Mouse (Mus musculus): ENCODE measurements at regions not wholly inside any gene's neighbourhood (a gene's known extent, or its start where the extent isn't known, plus 50 kb on each side); places are given as distances from the start of the nearest gene placed in this dataset.
A peak's percentile ranks its signal among the peaks of the same experiment; 100 is the strongest.

GRCm38 (mm10) chr1:158124902-158125301 is 231.2 kb downstream of the Brinp2 start:
- H3K4me2 ChIP-seq (replicated peaks), result no peak overlapping the region
- no peak overlapping the region for H3K4me3 ChIP-seq
- ATAC-seq (replicated peaks), result no peak
- no peak overlapping the region for H3K9ac ChIP-seq (replicated peaks)
- H3K9me3 ChIP-seq, result no peaks in the 10 kb centered on the region
- H3K27ac ChIP-seq (replicated peaks), result no peak overlapping the region
- H3K27me3 ChIP-seq, result no peaks in the 10 kb centered on the region
- WGBS, result 79% methylated on average over 3 of the region's 3 CpGs
- no peaks in the 10 kb centered on the region for H3K36me3 ChIP-seq
- no peaks in the 10 kb centered on the region for H3K4me1 ChIP-seq

DNA sequence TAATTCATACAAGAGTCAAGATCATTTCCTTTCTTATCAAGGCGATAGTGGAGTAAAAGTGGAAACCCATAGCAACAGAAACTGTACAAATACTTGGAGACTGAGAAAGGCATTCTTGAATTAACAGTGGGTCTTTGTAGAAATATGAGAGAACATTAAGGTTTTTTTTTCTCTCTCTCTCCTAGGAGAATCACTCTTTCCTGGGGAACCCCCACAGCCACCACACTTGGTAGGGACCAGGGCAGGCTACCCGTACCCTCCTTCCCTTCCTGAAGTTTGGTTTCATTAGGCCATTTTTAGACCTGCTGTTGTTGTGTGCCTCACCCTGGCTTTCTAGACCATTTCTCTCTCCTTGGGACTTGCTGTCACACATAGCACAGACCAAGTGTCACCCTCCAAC is 229.9 kb downstream of the Brinp2 start:
- Histone ChIP-seq H3K9me3 (no peaks in the 10 kb centered on the region), H3K27me3 (no peaks in the 10 kb centered on the region), H3K27ac (replicated peaks) (no peak overlapping the region), H3K4me3 (no peak overlapping the region), H3K4me2 (replicated peaks) (no peak overlapping the region), H3K4me1 (no peaks in the 10 kb centered on the region), H3K9ac (replicated peaks) (no peak overlapping the region), H3K36me3 (no peaks in the 10 kb centered on the region)
- WGBS, result 77% methylated on average over 2 of the region's 2 CpGs
- no peak for ATAC-seq (replicated peaks)

GRCm38 (mm10) chr1:158129243-158129770 is 226.8 kb downstream of the Brinp2 start:
- no peaks in the 10 kb centered on the region for H3K27me3 ChIP-seq
- H3K4me2 ChIP-seq (replicated peaks), result no peak overlapping the region
- no peaks in the 10 kb centered on the region for H3K4me1 ChIP-seq
- no peak overlapping the region for H3K9ac ChIP-seq (replicated peaks)
- 84% methylated on average over 3 of the region's 3 CpGs for WGBS
- H3K27ac ChIP-seq (replicated peaks), result no peak overlapping the region
- H3K4me3 ChIP-seq, result no peak overlapping the region
- H3K9me3 ChIP-seq, result no peaks in the 10 kb centered on the region
- no peaks in the 10 kb centered on the region for H3K36me3 ChIP-seq
- ATAC-seq (replicated peaks), result no peak

DNA sequence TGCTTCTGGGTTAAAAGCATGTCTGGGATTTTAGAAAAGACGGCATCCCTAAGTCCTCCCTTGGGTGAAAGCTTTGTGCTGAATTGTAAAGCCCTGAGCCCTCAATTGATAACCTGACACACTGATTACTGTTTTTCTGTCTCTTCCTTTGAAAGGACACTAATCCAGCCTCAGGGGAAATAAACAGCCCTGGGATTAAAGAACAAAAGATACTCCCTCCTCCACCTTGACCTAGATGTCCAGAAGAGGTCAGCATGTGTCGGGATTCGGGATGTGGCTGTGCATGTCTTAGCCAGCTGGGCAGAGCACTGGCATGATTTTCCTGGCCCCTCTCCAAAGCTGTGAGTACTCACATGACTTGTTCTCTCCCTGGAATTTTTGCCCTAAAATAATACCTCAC is 208.6 kb downstream of the Brinp2 start:
- 0 out of 2 replicates have a peak, but pooled peaks have one; percentile 32 for ATAC-seq (replicated peaks)
- H3K9me3 ChIP-seq, result no peaks in the 10 kb centered on the region
- no peak overlapping the region for H3K9ac ChIP-seq (replicated peaks)
- peaks cover 5% of the 10 kb centered on the region for H3K4me1 ChIP-seq
- H3K36me3 ChIP-seq, result no peaks in the 10 kb centered on the region
- H3K27me3 ChIP-seq, result no peaks in the 10 kb centered on the region
- WGBS, result 1% methylated on average over 3 of the region's 3 CpGs
- H3K4me2 ChIP-seq (replicated peaks), result no peak overlapping the region
- no peak overlapping the region for H3K27ac ChIP-seq (replicated peaks)
- no peak overlapping the region for H3K4me3 ChIP-seq

DNA sequence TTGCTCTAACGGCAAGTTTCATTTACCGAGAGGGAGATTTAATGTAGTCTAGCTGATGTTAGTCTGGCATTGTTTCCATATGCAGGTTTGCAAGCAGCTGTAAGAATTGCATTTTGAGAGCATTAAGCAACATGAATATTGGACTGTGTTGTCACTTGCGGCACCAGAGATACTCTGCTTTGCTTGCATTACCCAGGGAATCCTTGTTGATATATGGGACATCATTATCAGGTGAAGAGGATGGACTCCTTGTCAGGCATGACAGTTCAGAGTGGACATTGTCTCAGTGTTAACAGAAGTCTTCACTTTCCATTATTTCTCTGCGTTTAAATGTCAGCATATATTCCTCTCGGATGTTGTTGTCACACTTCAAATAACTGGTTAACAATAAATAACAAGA is 208.1 kb downstream of the Brinp2 start:
- no peak overlapping the region for H3K9ac ChIP-seq (replicated peaks)
- no peak overlapping the region for H3K4me2 ChIP-seq (replicated peaks)
- no peak for ATAC-seq (replicated peaks)
- 54% methylated on average over 5 of the region's 5 CpGs for WGBS
- no peak overlapping the region for H3K27ac ChIP-seq (replicated peaks)
- H3K4me3 ChIP-seq, result no peak overlapping the region
- no peaks in the 10 kb centered on the region for H3K9me3 ChIP-seq
- H3K36me3 ChIP-seq, result no peaks in the 10 kb centered on the region
- peaks cover 5% of the 10 kb centered on the region for H3K4me1 ChIP-seq
- no peaks in the 10 kb centered on the region for H3K27me3 ChIP-seq

DNA sequence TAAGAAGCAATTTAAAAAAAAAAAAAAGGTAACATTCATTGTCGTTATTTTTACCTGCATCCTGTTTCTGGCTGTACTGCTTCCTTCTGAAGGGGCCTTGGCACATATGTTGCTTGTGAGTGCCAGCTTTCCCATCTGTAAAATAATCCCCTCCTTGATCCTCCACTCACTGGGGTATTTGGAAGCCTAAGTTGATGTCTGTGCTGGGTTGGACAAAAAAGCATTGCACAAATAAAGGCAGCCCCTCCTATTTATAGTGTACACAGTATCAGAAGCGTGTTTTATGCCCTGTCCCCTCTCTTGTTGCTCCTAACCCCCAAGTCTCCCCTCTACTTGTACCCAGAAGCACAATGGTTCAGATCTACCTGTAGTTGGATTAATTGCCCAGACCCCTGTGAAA is 195.0 kb downstream of the Brinp2 start:
- Histone ChIP-seq H3K4me2 (replicated peaks) (no peak overlapping the region), H3K4me1 (peaks cover 12% of the 10 kb centered on the region), H3K27me3 (no peaks in the 10 kb centered on the region), H3K9ac (replicated peaks) (no peak overlapping the region), H3K9me3 (no peaks in the 10 kb centered on the region), H3K4me3 (no peak overlapping the region), H3K27ac (replicated peaks) (peak overlapping the region; percentile 31; the same call in 1 of the 2 replicates), H3K36me3 (no peaks in the 10 kb centered on the region)
- 28% methylated on average over 2 of the region's 2 CpGs for WGBS
- peak; percentile 51; the same call in 1 of the 2 replicates for ATAC-seq (replicated peaks)

DNA sequence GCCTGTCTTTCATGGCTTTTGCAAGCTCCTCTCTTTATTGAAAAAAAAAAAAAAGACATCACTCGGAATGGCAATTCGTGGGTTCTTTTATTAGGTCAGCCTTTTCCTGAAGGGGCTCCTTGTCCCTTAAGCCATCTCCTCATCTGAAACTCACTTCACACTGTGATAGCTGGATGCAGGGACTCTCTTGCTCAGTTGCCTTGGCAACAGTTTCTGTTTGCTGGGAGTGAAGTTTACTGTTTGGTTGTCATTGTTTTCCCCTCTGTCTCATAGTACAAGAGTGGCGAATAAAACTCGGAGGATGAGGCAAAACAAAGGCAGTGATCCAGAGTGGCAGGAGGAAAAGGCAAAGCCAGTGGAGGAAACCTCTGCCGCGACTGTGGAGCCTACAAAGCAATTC is 194.6 kb downstream of the Brinp2 start:
- Histone ChIP-seq H3K27me3 (no peaks in the 10 kb centered on the region), H3K4me1 (peaks cover 12% of the 10 kb centered on the region), H3K4me2 (replicated peaks) (no peak overlapping the region), H3K36me3 (no peaks in the 10 kb centered on the region), H3K9ac (replicated peaks) (no peak overlapping the region), H3K9me3 (no peaks in the 10 kb centered on the region), H3K4me3 (no peak overlapping the region), H3K27ac (replicated peaks) (peak overlapping the region; percentile 31; the same call in 1 of the 2 replicates)
- 5% methylated on average over 6 of the region's 6 CpGs for WGBS
- peak; percentile 72; the same call in 1 of the 2 replicates for ATAC-seq (replicated peaks)

GRCm38 (mm10) chr1:158163411-158163810 is 192.7 kb downstream of the Brinp2 start:
- ATAC-seq (replicated peaks), result no peak
- H3K4me2 ChIP-seq (replicated peaks), result no peak overlapping the region

DNA sequence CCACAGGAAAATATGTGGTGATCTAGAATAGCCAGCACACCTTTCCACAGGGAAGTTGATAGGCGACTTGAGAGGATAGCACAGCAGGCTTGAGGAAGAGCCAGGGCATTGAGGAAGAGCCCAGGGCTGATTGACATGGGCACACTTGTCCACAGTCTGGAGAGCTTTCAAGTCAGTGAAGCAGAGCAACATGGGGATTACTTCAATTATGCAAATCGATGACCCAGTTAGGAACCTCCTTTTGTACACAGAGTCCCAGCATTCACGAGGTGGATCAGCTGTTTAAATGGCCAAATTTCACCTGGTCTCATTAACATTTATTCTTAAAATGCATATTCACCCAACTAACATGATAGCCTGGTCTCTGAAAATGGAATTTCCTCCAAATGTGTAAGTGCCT is 186.1 kb downstream of the Brinp2 start:
- no peak for ATAC-seq (replicated peaks)
- Histone ChIP-seq H3K4me3 (no peak overlapping the region), H3K36me3 (no peaks in the 10 kb centered on the region), H3K9ac (replicated peaks) (no peak overlapping the region), H3K9me3 (no peaks in the 10 kb centered on the region), H3K4me1 (no peaks in the 10 kb centered on the region), H3K4me2 (replicated peaks) (no peak overlapping the region), H3K27ac (replicated peaks) (no peak overlapping the region), H3K27me3 (no peaks in the 10 kb centered on the region)
- 45% methylated on average over 3 of the region's 3 CpGs for WGBS

More at GRCm38 (mm10) chr1:158163411-158163810, 192.7 kb downstream of the Brinp2 start:
- H3K36me3 ChIP-seq, result no peaks in the 10 kb centered on the region
- no peak overlapping the region for H3K4me3 ChIP-seq
- no peaks in the 10 kb centered on the region for H3K27me3 ChIP-seq
- peaks cover 12% of the 10 kb centered on the region for H3K4me1 ChIP-seq
- no peaks in the 10 kb centered on the region for H3K9me3 ChIP-seq
- H3K9ac ChIP-seq (replicated peaks), result no peak overlapping the region
- no peak overlapping the region for H3K27ac ChIP-seq (replicated peaks)

- H3K4me1 ChIP-seq, result no peaks in the 10 kb centered on the region
- H3K9ac ChIP-seq (replicated peaks), result no peak overlapping the region
- H3K4me2 ChIP-seq (replicated peaks), result no peak overlapping the region
- H3K36me3 ChIP-seq, result no peaks in the 10 kb centered on the region
- H3K27me3 ChIP-seq, result no peaks in the 10 kb centered on the region
- 61% methylated on average over 4 of the region's 4 CpGs for WGBS
- no peaks in the 10 kb centered on the region for H3K9me3 ChIP-seq
- no peak overlapping the region for H3K4me3 ChIP-seq
- no peak overlapping the region for H3K27ac ChIP-seq (replicated peaks)
- ATAC-seq (replicated peaks), result no peak
Measured at GRCm38 (mm10) chr1:158180095-158180494, 176.0 kb downstream of the Brinp2 start.

DNA sequence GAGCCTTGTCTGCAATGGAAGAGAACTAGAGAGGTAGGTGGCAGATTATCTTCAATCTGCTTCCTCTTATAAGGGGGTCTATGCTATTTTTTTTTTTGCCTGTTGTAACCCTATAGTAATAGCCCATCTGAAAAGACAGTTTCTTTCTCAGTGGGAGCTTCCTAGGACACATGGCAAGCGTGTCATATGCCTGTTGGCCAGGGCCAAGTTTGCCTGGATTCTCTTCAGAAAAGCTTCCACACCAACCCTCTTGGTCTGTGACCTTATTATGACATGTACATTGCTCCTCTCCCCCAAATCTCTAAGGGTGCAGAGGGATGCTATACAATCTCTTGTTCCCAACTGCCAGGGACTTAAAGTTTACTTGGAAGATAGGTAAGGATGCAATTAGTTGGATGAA is 174.8 kb downstream of the Brinp2 start:
- Histone ChIP-seq H3K36me3 (no peaks in the 10 kb centered on the region), H3K27ac (replicated peaks) (no peak overlapping the region), H3K9ac (replicated peaks) (no peak overlapping the region), H3K4me2 (replicated peaks) (no peak overlapping the region), H3K4me3 (no peak overlapping the region), H3K27me3 (no peaks in the 10 kb centered on the region), H3K9me3 (no peaks in the 10 kb centered on the region), H3K4me1 (no peaks in the 10 kb centered on the region)
- 93% methylated on average over 1 of the region's 1 CpGs for WGBS
- no peak for ATAC-seq (replicated peaks)

GRCm38 (mm10) chr1:158187651-158188050 is 168.5 kb downstream of the Brinp2 start:
- Histone ChIP-seq H3K9me3 (no peaks in the 10 kb centered on the region), H3K27ac (replicated peaks) (no peak overlapping the region), H3K4me3 (no peak overlapping the region), H3K36me3 (no peaks in the 10 kb centered on the region), H3K9ac (replicated peaks) (no peak overlapping the region), H3K4me2 (replicated peaks) (no peak overlapping the region), H3K27me3 (no peaks in the 10 kb centered on the region), H3K4me1 (peaks cover under 1% of the 10 kb centered on the region; the same call in 1 of the 2 replicates)
- no peak for ATAC-seq (replicated peaks)
- 70% methylated on average over 8 of the region's 8 CpGs for WGBS

GRCm38 (mm10) chr1:158192841-158193551 is 163.1 kb downstream of the Brinp2 start:
- Histone ChIP-seq H3K36me3 (no peaks in the 10 kb centered on the region), H3K27ac (replicated peaks) (no peak overlapping the region), H3K9ac (replicated peaks) (no peak overlapping the region), H3K4me1 (peaks cover 8% of the 10 kb centered on the region), H3K4me3 (no peak overlapping the region), H3K27me3 (no peaks in the 10 kb centered on the region), H3K4me2 (replicated peaks) (no peak overlapping the region), H3K9me3 (no peaks in the 10 kb centered on the region)
- WGBS, result 34% methylated on average over 12 of the region's 12 CpGs
- ATAC-seq (replicated peaks), result no peak

All from forebrain, embryonic 15.5 days (tissue).